Mouse (Mus musculus): ENCODE measurements at regions not wholly inside any gene's neighbourhood (a gene's known extent, or its start where the extent isn't known, plus 50 kb on each side); places are given as distances from the start of the nearest gene placed in this dataset.

DNA sequence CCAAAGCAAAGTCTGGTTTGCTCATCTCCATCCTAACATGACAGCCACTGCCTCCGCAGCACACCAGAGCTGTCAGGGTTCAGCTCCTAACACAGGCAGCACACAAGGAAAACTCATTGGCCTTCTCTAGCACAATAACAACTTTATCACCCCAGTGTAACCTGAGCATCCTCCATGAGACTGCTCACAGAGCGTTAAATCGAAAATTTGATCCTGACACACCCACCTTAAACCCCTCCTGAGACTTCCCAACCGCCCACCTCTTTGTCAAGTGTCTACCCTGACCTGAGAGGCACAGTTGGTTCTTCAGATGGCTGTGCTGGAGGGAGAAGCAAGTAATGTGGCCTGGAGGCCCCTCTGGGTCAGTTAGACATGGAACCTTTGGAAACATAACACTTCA, 67.7 kb upstream of the Slc22a22 start:
- DNase-seq (ENCODE audit: low read depth in 2 of 2, low spot score in 2 of 2): no peak

DNA sequence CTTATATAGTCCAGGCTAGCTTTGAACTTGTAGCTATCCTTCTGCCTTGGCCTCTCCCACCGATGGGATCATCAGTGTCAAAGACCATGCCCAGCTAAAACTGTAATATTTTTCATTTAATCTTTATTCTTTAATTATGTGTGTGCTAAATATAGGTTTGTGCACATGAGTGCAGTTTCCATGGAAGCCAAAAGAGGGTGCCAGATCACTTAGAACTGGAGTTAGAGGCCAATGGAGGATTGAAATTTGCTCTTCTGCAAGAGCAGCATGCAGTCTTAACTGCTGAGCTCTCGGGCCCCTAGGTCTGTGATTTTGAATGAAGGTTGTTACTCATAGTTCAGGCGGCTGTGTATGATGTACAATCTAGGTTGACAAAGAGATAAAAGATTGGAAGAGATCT, 66.6 kb upstream of the Slc22a22 start:
- DNase-seq (ENCODE audit: low read depth in 2 of 2, low spot score in 2 of 2): no peak

DNA sequence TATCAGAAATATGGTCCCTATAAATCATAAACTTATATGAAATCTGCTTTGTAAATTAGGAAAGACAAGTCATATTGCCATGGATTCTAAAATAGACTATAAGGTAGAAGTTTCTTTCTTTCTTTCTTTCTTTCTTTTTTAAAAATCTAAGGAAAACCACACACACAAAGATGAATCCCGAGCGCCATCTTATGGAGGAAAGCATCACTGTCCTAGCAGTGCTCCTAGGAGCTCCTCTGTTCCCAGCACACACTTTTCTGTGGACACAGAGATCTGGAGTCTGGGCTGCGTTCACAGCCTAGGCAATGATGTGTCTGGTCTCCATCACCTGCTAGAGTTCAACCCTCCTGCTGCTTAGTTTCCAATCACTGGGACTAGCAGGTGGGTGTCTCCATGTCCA, 65.2 kb upstream of the Slc22a22 start:
- no peak for DNase-seq (ENCODE audit: low read depth in 2 of 2, low spot score in 2 of 2)

DNA sequence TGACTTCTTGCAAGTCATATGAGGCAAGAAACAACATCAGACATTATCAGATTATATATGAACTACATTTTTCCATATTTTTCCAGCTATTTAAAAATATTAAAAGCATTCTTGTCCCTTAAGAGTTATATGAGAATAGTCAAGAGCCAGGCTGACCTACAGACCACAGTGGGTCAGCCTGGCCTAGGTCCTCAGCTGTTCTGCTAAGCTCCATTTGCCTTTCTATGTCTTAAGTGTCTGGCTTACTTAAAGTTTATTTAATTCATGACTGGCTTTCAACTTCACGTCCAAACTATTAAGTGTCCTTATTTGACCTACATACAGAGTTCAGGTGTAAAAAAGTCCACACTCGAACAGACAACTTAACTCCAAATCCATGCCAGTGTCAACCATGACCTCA, 58.1 kb upstream of the Slc22a22 start:
- DNase-seq (ENCODE audit: low read depth in 2 of 2, low spot score in 2 of 2): no peak
